Mouse (Mus musculus) forelimb bud, embryonic 11.5 days (tissue): Measurements from ENCODE around the gene Tfeb.

Experiments
- DNase-seq: peaks from one replicate; pipeline ENCODE4 v3.0.0-alpha.2; 2012; ENCODE audit warnings: low read depth, low spot score

Gene Tfeb

GRCm38 (mm10) chr17:47736856-47737255 is at the start of gene Tfeb:
TSS of gene Tfeb (plus strand) at chr17:47737030.
- peak; percentile 87 for DNase-seq

DNA sequence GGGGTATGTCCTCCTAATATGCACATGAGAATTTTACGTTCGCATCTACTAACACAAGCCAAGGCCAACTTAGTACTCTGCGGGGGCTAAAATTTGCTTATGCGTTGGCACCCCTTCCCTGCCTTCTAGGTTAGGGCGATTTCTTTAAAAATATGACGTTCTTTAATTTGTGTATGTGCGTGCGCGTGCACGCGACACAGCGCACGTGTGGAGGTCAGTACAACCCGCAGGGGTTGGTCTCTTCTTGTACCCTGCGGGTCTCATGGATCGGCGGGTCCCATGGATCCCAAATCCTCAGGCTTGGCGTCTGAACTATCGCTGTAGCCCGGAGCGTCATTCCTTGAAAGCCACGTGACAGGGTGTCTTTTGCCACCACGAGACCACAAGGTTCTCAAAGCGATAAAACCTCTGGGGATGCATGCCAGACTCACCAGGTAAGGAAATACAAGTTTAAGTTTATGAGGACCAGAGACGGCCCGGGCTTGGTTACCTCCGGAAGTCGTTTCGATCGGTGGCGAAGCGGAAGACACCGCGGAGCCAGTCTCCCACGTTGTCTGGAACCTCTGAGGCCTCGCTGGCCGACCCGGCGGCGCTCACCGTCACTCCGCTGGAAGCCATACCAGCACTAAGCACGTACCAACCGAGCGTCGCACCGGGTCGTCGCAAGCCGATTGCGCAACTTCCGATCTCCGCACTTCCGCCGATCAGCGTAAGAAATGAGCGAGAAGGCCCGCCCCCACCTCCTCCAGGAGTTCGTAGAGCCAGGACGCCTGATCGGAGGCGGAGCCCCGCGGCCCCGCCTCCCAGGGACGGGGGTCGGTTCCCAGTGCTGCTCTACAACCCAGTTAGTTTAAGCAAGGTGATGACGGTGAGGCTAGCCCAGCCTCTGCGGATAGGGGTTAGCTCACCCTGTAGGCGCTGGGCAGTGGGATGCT is 49.2 kb upstream of the Tfeb start:
- DNase-seq: peak; percentile 94

- DNase-seq: no peak
Measured at GRCm38 (mm10) chr17:47688344-47688607, 48.6 kb upstream of the Tfeb start, which contains the start of gene Tomm6. TSS of gene Tomm6 (minus strand) at chr17:47688386.

DNA sequence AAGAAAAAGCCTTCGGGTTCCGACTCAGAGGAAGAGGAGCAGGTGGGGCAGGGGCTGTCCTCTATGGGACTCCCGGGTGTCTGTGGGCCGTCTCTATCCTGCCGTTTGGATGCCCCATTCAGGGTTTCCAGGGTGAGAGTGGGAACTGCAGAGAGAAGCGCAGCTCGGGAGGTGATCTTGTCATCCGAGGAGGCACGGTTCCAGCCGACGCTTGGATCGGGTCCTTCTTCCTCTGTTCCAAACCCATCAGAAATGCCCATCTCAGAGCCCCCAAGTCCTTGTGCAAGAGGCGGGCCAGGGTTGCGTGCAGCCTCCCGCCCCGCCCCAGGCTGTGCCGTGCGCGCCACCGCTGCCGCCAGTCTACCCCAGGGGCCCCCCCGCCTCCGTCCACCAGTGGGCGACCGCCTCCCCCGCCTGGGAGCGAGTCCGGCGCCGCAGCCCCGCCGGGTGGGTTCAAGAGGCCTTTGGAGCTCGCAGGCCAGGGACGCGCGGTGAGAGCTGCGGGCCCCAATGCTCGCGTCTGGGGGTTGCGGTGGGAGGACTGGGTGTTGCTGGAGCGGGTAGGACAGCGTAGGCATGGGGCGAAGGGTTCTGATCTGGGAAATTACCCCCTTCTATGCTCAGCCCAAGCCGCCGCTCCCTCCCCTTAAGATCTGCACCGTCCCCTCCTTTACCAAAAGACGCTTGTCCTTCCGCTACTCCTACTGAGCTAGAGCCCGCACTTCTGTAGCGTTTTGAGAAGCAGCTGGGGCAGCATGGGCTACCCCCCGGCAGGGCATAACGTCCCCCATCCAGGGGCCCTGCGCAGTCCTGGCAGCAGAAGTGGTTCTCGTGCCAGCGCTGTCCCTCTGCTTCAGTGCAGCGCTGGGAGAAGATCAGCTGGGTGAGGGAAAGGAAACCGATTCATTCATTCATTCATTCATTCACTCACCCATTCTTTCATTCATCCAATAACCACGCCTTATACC is 47.9 kb upstream of the Tfeb start, which contains the start of gene Frs3:
Frs3 (plus strand) TSS at position 423 of the 968 bp plus-strand sequence.
- peak; percentile 46 for DNase-seq

GRCm38 (mm10) chr17:47689894-47690293 is 46.9 kb upstream of the Tfeb start:
- DNase-seq: no peak

- no peak for DNase-seq
Measured at GRCm38 (mm10) chr17:47691650-47692049, 45.2 kb upstream of the Tfeb start.

GRCm38 (mm10) chr17:47693671-47694441 is 43.0 kb upstream of the Tfeb start:
- no peak for DNase-seq

- DNase-seq: no peak
Measured at GRCm38 (mm10) chr17:47694442-47694502, 42.6 kb upstream of the Tfeb start, which contains the start of gene Gm21981. TSS of gene Gm21981 (minus strand) at chr17:47694455.

- peak; percentile 94 for DNase-seq
Measured at GRCm38 (mm10) chr17:47694503-47695336, 42.1 kb upstream of the Tfeb start, which contains the start of gene Prickle4. TSS of gene Prickle4 (minus strand) at chr17:47694736.

DNA sequence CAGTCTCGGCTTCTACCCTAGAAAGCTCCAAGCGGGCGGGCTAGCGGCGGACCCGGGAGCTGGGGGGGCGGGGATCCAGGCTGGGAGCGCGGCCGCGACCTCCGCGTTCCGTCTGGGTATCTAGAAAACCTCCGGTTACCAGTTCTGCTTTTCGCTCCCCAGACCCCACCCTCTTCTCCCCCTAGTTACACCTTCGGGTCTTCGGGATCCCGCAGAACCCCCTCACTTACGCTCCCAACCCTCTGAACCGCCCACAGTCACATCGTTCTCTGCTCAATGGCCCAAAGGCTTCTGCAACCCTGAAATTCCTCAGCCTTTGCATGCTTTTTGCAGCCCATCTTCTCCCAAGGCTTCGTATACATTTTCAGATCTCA is 41.5 kb upstream of the Tfeb start:
- DNase-seq: no peak

GRCm38 (mm10) chr17:47698156-47698555 is 38.7 kb upstream of the Tfeb start:
- DNase-seq: no peak

GRCm38 (mm10) chr17:47699055-47699454 is 37.8 kb upstream of the Tfeb start:
- no peak for DNase-seq

DNA sequence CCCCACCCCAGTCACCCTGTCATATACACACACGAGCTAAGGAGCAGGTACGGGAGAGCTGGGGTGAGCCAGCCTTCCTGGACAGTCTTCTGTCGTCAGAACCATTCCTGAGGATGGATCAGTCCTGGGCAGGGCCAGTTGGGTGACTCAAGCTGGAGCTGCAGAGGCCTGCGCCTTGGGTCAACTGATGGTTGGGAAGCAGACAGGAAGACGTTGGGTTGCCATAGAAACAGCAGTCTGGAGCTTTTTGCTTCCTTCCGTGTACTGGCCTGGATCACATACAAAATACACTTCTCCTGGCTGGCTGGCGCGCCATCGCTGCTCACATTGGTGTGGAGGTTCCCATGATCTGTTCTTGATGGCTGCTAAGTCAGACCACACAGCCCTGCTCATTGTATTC is 35.0 kb upstream of the Tfeb start:
- no peak for DNase-seq

GRCm38 (mm10) chr17:47702548-47703345 is 34.1 kb upstream of the Tfeb start:
- no peak for DNase-seq

GRCm38 (mm10) chr17:47703556-47703955 is 33.3 kb upstream of the Tfeb start:
- no peak for DNase-seq

DNA sequence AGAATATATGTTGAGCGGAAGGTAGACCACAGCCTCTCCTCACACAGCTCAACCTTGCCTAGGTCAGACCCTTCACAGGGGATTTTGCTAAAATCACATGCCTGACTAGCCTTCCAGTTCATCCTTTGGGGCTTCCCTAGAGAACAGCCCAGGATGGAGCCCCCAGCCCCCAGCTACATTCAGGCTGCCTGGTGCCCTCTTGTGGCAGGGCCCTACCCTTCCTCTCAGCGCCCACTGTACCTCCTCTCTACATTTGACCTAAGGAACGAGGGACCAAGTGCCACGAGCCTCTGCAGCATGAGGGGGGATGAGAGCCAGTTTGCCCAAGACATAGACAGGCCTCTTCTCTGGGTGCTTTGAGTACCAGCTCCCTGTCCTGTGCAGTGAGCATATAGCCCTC is 32.1 kb upstream of the Tfeb start:
- no peak for DNase-seq

DNA sequence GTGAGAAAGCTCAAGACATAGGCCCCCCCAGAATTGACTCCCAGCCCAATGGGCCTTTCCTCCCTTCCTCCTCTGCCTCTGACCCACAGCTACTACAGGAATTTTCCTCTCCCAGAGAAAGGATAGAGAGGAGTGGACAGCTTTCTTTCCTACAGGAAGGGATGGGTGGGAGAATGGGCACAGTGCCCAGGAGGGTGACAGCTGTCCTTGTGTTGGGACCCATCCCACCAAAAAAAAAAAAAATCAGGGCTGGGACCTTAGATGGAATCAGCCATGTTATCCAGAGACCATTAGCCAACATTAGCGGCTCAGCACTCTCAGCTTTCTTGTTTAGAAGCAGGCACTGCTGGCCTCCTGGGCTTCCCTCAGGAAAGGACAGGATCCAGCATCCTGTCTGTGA is 30.6 kb upstream of the Tfeb start:
- DNase-seq: no peak

DNA sequence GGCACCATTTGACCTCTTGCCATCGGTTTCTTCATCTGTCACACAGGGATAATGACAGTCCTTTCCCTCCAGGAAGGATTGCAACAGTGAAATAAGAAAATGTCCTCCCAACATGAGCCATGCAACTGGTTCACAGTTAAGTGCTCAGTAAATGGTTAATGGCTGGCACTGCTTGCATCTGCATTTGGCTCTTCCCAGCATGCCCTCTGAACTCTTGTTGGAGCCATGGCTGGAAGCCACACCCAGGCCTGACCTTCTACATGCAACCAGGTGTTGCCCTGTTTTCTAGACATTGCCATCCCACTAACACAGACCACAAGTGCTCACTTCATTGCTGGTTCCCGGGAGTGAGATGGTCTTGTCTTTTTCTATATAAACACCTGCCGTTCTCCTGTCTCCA is 28.9 kb upstream of the Tfeb start:
- no peak for DNase-seq

DNA sequence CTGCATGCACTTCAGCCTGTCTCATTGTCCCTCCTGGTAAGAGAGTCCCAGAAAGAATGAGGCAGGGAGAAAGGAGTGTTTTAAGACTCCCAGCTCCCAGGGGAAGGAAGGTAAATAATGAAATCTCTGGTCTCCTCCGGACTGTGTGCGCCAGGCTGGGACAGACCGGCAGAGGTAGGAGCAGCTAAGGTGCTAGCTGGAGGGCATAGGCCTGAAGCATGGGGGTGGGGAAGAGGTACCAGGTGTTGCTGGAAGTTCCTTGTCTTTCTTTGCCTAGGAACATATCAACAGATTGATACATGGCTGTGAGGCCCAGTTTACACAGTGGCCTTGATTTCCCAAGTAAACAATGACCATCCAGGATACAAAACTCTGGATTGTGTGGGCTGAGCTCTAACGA is 27.9 kb upstream of the Tfeb start:
- DNase-seq: no peak

GRCm38 (mm10) chr17:47710036-47710435 is 26.8 kb upstream of the Tfeb start:
- no peak for DNase-seq
